Mouse (Mus musculus) gastrocnemius, adult 18-20 months (tissue): ENCODE results near the gene Atp8a1. TPM values are rescaled to one million over a fixed set of nuclear protein-coding genes. Genes with fewer than 3 reads are reported as not detected.

ENCODE experiments used
- DNase-seq: peaks from one replicate; pipeline ENCODE4 v3.0.0; 2021; ENCODE audit warnings: low spot score
- total RNA-seq, 2 experiments: library from RNA; stranded (reverse); gene quantifications; 2 replicates each; pipeline ENCODE4 v1.2.3; 2021

The Atp8a1 gene
- total RNA-seq, 2 experiments from 2014 or later, result 60.4 to 75.3 TPM

DNA sequence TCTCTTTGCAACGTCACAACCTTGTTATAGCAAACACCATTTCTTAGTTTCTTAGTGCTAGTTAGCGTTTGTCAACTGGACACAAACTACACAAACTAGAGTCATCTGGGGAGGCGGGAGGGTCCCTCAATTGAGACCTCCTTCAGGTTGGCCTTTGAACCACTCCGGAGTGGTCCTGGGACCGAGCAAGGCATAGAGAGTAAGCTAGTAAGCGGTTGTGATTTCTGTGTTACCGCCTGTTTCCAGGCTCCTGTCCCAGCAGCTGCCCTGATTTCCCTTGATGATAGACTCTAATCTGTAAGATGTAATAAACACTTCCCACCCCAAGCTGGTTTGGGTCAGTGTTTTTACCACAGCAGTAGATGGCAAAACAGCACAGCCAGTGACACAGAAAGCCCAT lies 161.3 kb downstream of the Atp8a1 start:
- DNase-seq, result no peak

- DNase-seq, result no peak
Observed at GRCm38 (mm10) chr5:67685461-67685860, 161.8 kb downstream of the Atp8a1 start.

GRCm38 (mm10) chr5:67678819-67679218 lies 168.4 kb downstream of the Atp8a1 start:
- DNase-seq, result no peak

GRCm38 (mm10) chr5:67673008-67673407 lies 174.2 kb downstream of the Atp8a1 start:
- DNase-seq, result peak; percentile 28

DNA sequence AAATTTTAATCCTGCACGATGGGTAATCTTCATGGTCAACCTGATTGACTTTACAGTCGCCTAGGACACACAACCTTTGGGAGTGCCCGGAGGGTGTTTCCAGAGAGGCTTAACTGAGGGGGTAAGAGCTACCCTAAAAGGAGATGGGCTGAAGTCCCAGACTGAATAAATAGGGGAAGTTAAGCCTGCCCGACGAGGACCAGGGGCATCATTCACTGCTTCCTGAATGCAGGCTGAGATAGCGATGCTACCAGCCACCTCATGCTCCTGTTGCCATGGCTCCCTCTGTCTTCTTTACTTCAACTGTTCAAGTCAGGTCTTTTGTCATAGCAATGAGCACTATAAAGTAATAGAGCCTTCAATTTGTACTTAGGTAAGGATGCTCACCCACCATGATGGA lies 177.1 kb downstream of the Atp8a1 start:
- no peak for DNase-seq

DNA sequence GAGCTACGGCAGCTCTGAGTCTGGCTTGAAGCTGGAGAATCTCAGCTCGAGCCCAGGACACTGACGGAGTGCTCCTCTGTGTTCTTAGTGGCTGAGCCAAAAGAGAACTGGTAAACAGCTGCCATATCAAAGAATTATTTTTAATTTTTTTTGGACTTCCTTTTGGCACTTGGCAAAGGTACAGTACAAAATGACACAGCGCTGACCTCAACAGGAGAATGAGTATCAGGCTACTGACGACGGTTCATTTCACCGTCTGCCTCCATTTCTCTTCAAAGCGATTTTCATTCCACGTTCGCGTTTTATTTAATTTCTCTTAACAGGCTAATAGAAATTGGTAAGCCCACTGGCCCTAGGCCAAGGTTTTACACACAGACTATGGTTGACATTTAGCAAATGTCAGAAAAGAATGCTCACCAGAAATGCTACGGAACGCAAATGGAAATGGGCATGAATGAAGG lies 177.8 kb downstream of the Atp8a1 start:
- peak; percentile 56 for DNase-seq

DNA sequence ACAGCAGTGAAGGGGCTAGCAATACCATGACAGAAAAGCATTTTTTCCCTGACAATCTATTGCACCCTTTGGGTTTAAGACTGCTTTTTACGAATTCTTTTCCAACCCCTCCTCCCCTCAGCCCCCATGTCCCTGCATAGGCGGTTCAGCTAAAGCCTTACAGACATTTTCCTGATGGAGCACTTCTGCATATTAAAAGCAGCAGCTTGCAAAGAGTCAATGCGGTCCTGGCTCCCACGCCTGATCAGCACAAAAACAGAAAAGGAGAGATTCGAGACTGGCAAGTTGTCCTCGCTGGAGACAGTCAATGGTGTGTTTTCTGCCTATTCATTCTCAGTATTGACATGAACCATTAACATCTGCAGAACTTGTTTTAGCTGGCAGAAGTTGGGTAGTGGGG lies 184.5 kb downstream of the Atp8a1 start:
- DNase-seq, result no peak

DNA sequence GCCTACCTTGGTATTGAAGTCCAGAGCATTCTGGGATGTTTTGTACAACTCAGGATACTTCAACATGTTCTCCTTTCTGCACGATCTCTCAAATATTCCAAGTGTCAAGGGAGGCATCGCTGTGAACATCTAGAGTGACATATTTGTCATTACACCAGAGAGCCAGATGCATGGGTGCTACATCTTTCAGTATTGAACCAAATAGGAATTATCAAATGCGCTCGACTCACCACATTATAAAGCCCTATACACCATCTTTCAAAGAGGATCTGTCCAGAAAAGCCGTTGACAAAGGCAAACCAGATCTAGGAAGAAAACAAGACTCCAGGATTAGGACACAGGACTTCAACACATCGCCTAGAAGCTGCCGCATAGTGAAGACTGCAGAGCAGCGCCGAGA lies 187.4 kb downstream of the Atp8a1 start:
- no peak for DNase-seq

GRCm38 (mm10) chr5:67656821-67657259 lies 190.4 kb downstream of the Atp8a1 start:
- no peak for DNase-seq

DNA sequence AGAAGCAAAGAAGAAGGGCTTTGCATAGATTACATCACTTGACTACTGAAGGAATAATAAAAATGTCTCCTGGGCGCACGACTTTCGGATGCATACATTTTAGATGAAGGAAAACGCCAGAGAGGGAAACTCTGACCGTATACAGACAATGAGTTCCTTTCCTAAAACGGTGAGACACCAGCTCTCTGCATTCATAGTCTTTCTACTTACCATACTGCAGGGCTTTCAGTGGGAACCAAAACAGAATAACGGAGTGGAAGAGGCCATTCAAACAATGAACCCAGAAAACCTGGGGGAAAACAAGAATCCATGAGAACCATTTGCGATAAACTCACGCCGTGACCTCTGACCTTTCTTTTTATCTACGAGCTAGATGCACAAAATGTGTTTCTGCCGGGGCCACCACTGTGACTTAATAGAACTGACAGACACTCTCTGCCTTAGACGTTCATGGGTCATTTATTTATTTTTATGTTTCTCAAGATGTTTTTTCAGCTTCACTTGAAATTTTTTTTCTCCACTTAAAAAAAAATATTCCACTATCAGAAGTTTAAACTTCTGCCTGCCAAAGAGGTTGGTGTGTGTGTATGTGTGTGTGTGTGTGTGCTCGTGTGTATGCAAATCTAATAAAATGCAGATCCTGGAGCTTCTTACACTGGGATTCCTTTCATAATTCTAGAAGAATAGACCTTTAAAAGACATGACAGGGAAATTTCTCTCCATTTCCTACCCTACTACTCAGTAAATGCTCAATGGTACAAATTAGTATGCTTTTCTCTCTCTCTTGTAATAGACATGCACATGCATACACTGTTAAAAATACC lies 191.3 kb downstream of the Atp8a1 start:
- DNase-seq, result no peak

- peak; percentile 17 for DNase-seq
Observed at GRCm38 (mm10) chr5:67654572-67654971, 192.7 kb downstream of the Atp8a1 start.

GRCm38 (mm10) chr5:67653543-67653942 lies 193.7 kb downstream of the Atp8a1 start:
- no peak for DNase-seq

GRCm38 (mm10) chr5:67652468-67652867 lies 194.8 kb downstream of the Atp8a1 start:
- no peak for DNase-seq

- DNase-seq, result no peak
Observed at GRCm38 (mm10) chr5:67650021-67650420, 197.2 kb downstream of the Atp8a1 start.

DNA sequence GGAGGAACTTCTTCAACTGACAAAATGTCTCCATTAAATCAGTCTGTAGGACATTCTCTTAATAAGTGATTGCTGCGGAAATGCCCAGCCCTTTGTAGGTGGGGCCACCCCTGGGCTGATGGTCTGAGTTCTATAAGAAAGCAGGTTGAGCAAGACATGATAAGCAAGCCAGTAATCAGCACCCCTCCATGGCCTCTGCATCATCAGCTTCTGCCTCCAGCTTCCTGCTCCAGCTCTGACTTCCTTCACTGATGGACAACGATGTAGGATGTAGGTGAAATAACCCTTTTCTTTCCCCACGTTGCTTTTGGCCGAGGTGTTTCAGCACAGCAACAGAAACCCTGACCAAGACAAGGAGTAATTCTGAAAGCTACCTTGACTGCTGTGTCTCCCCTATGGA lies 198.1 kb downstream of the Atp8a1 start:
- no peak for DNase-seq

DNA sequence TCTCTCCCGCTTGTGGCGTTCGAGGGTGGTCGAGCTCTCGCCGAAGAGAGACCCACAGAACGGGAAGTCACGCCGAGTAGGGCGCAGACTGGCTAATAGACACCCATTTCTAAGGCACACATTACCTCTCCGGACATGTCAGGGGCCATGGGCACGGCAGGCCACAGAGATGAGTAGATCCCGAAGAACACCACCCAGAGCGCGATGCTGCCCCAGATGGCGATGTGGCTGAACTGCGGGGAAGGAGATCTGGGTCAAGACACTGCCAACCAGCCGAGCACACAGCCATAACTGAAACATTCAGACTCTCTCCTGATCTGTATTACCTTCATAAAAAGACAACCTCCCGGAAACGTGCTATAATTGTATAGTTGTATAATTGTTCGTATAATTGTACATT lies 199.7 kb downstream of the Atp8a1 start:
- peak; percentile 43 for DNase-seq

- DNase-seq, result no peak
Observed at GRCm38 (mm10) chr5:67646756-67647529, 200.3 kb downstream of the Atp8a1 start.

- no peak for DNase-seq
Observed at GRCm38 (mm10) chr5:67643537-67644255, 203.5 kb downstream of the Atp8a1 start.

DNA sequence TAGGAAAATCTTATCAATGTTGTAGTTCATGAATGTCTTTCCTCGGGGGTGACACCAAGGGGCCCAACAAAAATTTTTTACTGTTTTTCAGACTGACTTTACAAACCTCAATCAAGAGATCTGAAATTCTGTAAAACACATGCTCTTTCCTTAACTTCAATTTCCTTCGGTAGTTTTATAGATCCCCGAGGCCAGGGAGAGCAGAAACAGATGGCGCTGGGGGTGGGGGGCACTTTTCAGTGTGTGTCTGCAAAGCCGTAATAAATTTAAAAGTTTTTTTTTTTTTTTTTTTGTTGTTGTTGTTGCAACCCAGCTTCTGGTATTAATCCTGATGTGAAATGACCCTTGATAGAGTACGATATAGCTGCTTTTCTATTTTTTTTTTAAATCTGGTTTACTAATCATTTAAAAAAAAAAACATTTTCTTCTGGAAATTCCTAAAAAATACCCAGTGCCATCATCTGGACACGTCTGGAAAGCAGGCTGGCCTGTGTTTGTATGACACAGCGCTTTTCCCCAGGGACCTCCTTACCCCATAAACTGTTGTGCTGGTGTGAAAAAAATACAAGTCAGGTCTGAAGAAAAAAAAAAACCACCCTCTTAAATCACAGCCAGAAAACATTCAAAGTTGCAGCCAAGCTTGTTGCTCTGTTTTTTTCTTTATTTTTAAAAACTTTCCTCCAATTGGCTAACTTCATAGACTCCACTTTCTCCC lies 205.7 kb downstream of the Atp8a1 start:
- no peak for DNase-seq

DNA sequence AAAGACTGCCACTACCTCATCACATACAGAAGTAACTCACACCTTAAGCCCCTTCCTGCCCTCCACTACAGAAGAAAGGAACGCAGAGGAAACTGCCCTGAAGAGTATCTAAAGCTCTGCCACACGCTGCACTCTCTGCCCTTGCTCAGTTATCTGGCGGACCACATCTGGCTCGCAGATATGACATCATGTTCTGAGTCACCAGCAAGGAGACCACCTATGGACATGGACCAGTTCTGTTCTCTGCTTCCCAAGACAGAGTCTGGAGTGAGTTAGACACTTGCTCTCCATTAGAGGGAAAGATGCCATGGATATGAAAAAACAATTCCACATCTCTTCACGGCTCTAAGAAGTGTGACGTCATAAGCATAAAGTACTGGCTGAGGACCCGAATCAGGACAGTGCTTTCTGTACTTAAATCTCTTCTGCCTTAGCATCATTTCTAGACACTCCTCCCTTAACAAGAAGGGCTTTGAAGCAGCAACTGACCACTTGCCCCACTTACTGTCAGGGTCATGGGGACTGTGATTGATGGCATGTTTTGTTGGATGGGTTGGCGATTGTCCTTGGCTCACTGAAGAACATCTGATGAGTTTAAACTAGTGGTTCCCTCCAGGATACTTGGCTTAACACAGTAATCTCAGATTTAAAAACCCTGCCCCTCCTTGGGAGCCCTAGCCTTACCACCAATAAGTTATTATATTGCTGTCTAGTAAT lies 206.5 kb downstream of the Atp8a1 start:
- no peak for DNase-seq

- DNase-seq, result no peak
Observed at GRCm38 (mm10) chr5:67634339-67634738, 212.9 kb downstream of the Atp8a1 start.
